Mouse (Mus musculus): ENCODE results near the gene Nck2. TPM values are rescaled to one million over a fixed set of nuclear protein-coding genes. Genes with fewer than 3 reads are reported as not detected.
A peak's percentile ranks its signal among the peaks of the same experiment; 100 is the strongest.

Gene Nck2
- polyA plus RNA-seq, 1 experiment from 2014 or later, result 60.2 TPM

- 81% methylated on average over 3 of the region's 3 CpGs for WGBS
- Histone ChIP-seq H3K9me3 (no peaks in the 10 kb centered on the region), H3K27me3 (no peaks in the 10 kb centered on the region), H3K9ac (replicated peaks) (no peak overlapping the region), H3K4me2 (replicated peaks) (no peak overlapping the region), H3K27ac (replicated peaks) (no peak overlapping the region), H3K36me3 (no peaks in the 10 kb centered on the region), H3K4me3 (no peak overlapping the region), H3K4me1 (no peaks in the 10 kb centered on the region)
- no peak for ATAC-seq (replicated peaks)
Measured at GRCm38 (mm10) chr1:43413298-43413697, 31.1 kb upstream of the Nck2 start.

GRCm38 (mm10) chr1:43413749-43414148 is 30.6 kb upstream of the Nck2 start:
- 83% methylated on average over 4 of the region's 4 CpGs for whole genome bisulfite sequencing
- H3K9me3 ChIP-seq, result no peaks in the 10 kb centered on the region
- no peaks in the 10 kb centered on the region for H3K36me3 ChIP-seq
- H3K4me3 ChIP-seq, result no peak overlapping the region
- ATAC-seq (replicated peaks), result no peak
- H3K4me1 ChIP-seq, result no peaks in the 10 kb centered on the region
- no peak overlapping the region for H3K9ac ChIP-seq (replicated peaks)
- H3K27ac ChIP-seq (replicated peaks), result no peak overlapping the region
- no peak overlapping the region for H3K4me2 ChIP-seq (replicated peaks)
- no peaks in the 10 kb centered on the region for H3K27me3 ChIP-seq

- ATAC-seq (replicated peaks), result no peak
- Histone ChIP-seq H3K9me3 (no peaks in the 10 kb centered on the region), H3K36me3 (no peaks in the 10 kb centered on the region), H3K4me2 (replicated peaks) (no peak overlapping the region), H3K4me3 (no peak overlapping the region), H3K4me1 (no peaks in the 10 kb centered on the region), H3K27ac (replicated peaks) (no peak overlapping the region), H3K27me3 (no peaks in the 10 kb centered on the region), H3K9ac (replicated peaks) (no peak overlapping the region)
Measured at GRCm38 (mm10) chr1:43414228-43414627, 30.2 kb upstream of the Nck2 start.

- Histone ChIP-seq H3K27me3 (no peaks in the 10 kb centered on the region), H3K27ac (replicated peaks) (no peak overlapping the region), H3K4me2 (replicated peaks) (no peak overlapping the region), H3K4me3 (no peak overlapping the region), H3K9me3 (no peaks in the 10 kb centered on the region), H3K4me1 (no peaks in the 10 kb centered on the region), H3K36me3 (no peaks in the 10 kb centered on the region), H3K9ac (replicated peaks) (no peak overlapping the region)
- no peak for ATAC-seq (replicated peaks)
Measured at GRCm38 (mm10) chr1:43414971-43415370, 29.4 kb upstream of the Nck2 start.

- no peak for ATAC-seq (replicated peaks)
- H3K27me3 ChIP-seq, result no peaks in the 10 kb centered on the region
- H3K9me3 ChIP-seq, result no peaks in the 10 kb centered on the region
- no peak overlapping the region for H3K4me2 ChIP-seq (replicated peaks)
- no peak overlapping the region for H3K4me3 ChIP-seq
- H3K4me1 ChIP-seq, result peaks cover 9% of the 10 kb centered on the region
- WGBS, result 82% methylated on average over 4 of the region's 4 CpGs
- no peaks in the 10 kb centered on the region for H3K36me3 ChIP-seq
- H3K9ac ChIP-seq (replicated peaks), result no peak overlapping the region
- no peak overlapping the region for H3K27ac ChIP-seq (replicated peaks)
Measured at GRCm38 (mm10) chr1:43422969-43423748, 21.2 kb upstream of the Nck2 start.

- Histone ChIP-seq H3K27me3 (no peaks in the 10 kb centered on the region), H3K4me1 (peaks cover 9% of the 10 kb centered on the region), H3K9ac (replicated peaks) (no peak overlapping the region), H3K27ac (replicated peaks) (0 out of 2 replicates have a peak overlapping the region, but pooled peaks have one; percentile 5), H3K9me3 (no peaks in the 10 kb centered on the region), H3K36me3 (no peaks in the 10 kb centered on the region), H3K4me3 (no peak overlapping the region), H3K4me2 (replicated peaks) (no peak overlapping the region)
- WGBS, result 37% methylated on average over 4 of the region's 4 CpGs
- ATAC-seq (replicated peaks), result peak; percentile 69
Measured at GRCm38 (mm10) chr1:43426526-43426925, 17.9 kb upstream of the Nck2 start.

GRCm38 (mm10) chr1:43426993-43427535 is 17.3 kb upstream of the Nck2 start:
- Histone ChIP-seq H3K36me3 (no peaks in the 10 kb centered on the region), H3K4me1 (peaks cover 9% of the 10 kb centered on the region), H3K9ac (replicated peaks) (no peak overlapping the region), H3K9me3 (no peaks in the 10 kb centered on the region), H3K4me2 (replicated peaks) (no peak overlapping the region), H3K27me3 (no peaks in the 10 kb centered on the region), H3K4me3 (no peak overlapping the region), H3K27ac (replicated peaks) (0 out of 2 replicates have a peak overlapping the region, but pooled peaks have one; percentile 5)
- 65% methylated on average over 6 of the region's 6 CpGs for WGBS
- ATAC-seq (replicated peaks), result peak; percentile 43; the same call in 1 of the 2 replicates

- no peak overlapping the region for H3K4me3 ChIP-seq
- H3K9me3 ChIP-seq, result no peaks in the 10 kb centered on the region
- no peak for ATAC-seq (replicated peaks)
- no peak overlapping the region for H3K4me2 ChIP-seq (replicated peaks)
- H3K36me3 ChIP-seq, result no peaks in the 10 kb centered on the region
- peaks cover 9% of the 10 kb centered on the region for H3K4me1 ChIP-seq
- H3K27me3 ChIP-seq, result no peaks in the 10 kb centered on the region
- WGBS, result 83% methylated on average over 9 of the region's 9 CpGs
- H3K9ac ChIP-seq (replicated peaks), result no peak overlapping the region
- H3K27ac ChIP-seq (replicated peaks), result no peak overlapping the region
Measured at GRCm38 (mm10) chr1:43429924-43430876, 14.2 kb upstream of the Nck2 start.

GRCm38 (mm10) chr1:43433853-43434252 is 10.5 kb upstream of the Nck2 start:
- H3K36me3 ChIP-seq, result no peaks in the 10 kb centered on the region
- 87% methylated on average over 4 of the region's 4 CpGs for WGBS
- no peak overlapping the region for H3K9ac ChIP-seq (replicated peaks)
- no peak overlapping the region for H3K4me3 ChIP-seq
- ATAC-seq (replicated peaks), result no peak
- H3K27ac ChIP-seq (replicated peaks), result no peak overlapping the region
- H3K27me3 ChIP-seq, result no peaks in the 10 kb centered on the region
- H3K4me2 ChIP-seq (replicated peaks), result no peak overlapping the region
- no peaks in the 10 kb centered on the region for H3K4me1 ChIP-seq
- H3K9me3 ChIP-seq, result no peaks in the 10 kb centered on the region

GRCm38 (mm10) chr1:43436554-43436953 is 7.8 kb upstream of the Nck2 start:
- Histone ChIP-seq H3K27ac (replicated peaks) (no peak overlapping the region), H3K4me3 (no peak overlapping the region), H3K27me3 (no peaks in the 10 kb centered on the region), H3K36me3 (no peaks in the 10 kb centered on the region), H3K4me2 (replicated peaks) (no peak overlapping the region), H3K4me1 (no peaks in the 10 kb centered on the region), H3K9me3 (no peaks in the 10 kb centered on the region), H3K9ac (replicated peaks) (no peak overlapping the region)
- no peak for ATAC-seq (replicated peaks)

GRCm38 (mm10) chr1:43439261-43439660 is 5.1 kb upstream of the Nck2 start:
- Histone ChIP-seq H3K4me3 (no peak overlapping the region), H3K27ac (replicated peaks) (no peak overlapping the region), H3K4me1 (no peaks in the 10 kb centered on the region), H3K4me2 (replicated peaks) (no peak overlapping the region), H3K9ac (replicated peaks) (no peak overlapping the region), H3K27me3 (no peaks in the 10 kb centered on the region), H3K36me3 (no peaks in the 10 kb centered on the region), H3K9me3 (no peaks in the 10 kb centered on the region)
- no peak for ATAC-seq (replicated peaks)
- 89% methylated on average over 1 of the region's 1 CpGs for WGBS

GRCm38 (mm10) chr1:43442568-43442967 is 1.8 kb upstream of the Nck2 start:
- Histone ChIP-seq H3K27me3 (no peaks in the 10 kb centered on the region), H3K9me3 (no peaks in the 10 kb centered on the region), H3K27ac (replicated peaks) (no peak overlapping the region), H3K4me1 (peaks cover 15% of the 10 kb centered on the region), H3K36me3 (no peaks in the 10 kb centered on the region), H3K4me2 (replicated peaks) (no peak overlapping the region), H3K4me3 (no peak overlapping the region), H3K9ac (replicated peaks) (no peak overlapping the region)
- ATAC-seq (replicated peaks), result no peak
- WGBS, result 90% methylated on average over 2 of the region's 2 CpGs
